Mouse (Mus musculus) kidney, adult 2 months (tissue): ENCODE results near the gene Rnf146. TPM values are rescaled to one million over a fixed set of nuclear protein-coding genes. Genes with fewer than 3 reads are reported as not detected.

Experiments
- DNase-seq: peaks from one replicate; pipeline ENCODE4 v3.0.0; 2021
- H3K27ac ChIP-seq: fragments of 200-500 bp; 2 replicates; pipeline ENCODE4 v1.5.1; 2012; ENCODE audit warnings: low read depth, low read length, control low read depth, inconsistent platforms; ENCODE audit not compliant: insufficient read depth
- H3K27me3 ChIP-seq: fragments of 200-500 bp; replicated peaks from 2 replicates; pipeline ENCODE4 v1.6.1; 2012; ENCODE audit warnings: mild to moderate bottlenecking, moderate library complexity, low read length, inconsistent platforms; ENCODE audit not compliant: control insufficient read depth, insufficient read depth
- H3K36me3 ChIP-seq: fragments of 200-500 bp; 2 replicates; pipeline ENCODE4 v1.6.1; 2012; ENCODE audit warnings: mild to moderate bottlenecking, moderate library complexity, low read length, inconsistent platforms; ENCODE audit not compliant: control insufficient read depth, insufficient read depth
- H3K4me1 ChIP-seq: fragments of 200-500 bp; 2 replicates; pipeline ENCODE4 v1.6.1; 2011; ENCODE audit warnings: low read length; ENCODE audit not compliant: control insufficient read depth, insufficient read depth
- H3K4me3 ChIP-seq: fragments of 200-500 bp; 2 replicates; pipeline ENCODE4 v1.5.1; 2011; ENCODE audit warnings: mild to moderate bottlenecking, low read depth, low read length, control low read depth; ENCODE audit not compliant: insufficient read depth
- CTCF ChIP-seq: fragments of 200-500 bp; conservative IDR thresholded peaks from 2 replicates; pipeline ENCODE4 v1.5.1; 2011; ENCODE audit warnings: low read depth, mild to moderate bottlenecking, control low read depth, low read length, moderate library complexity, mixed read lengths; ENCODE audit not compliant: insufficient read depth, insufficient read length
- POLR2A ChIP-seq: fragments of 200-500 bp; IDR thresholded peaks from one replicate; pipeline ENCODE4 v1.6.1; 2011; ENCODE audit warnings: low read depth, low read length, control low read depth
- WGBS: fragments of 180-500 bp; shearing (Covaris S2); methylation state at CpG from one replicate; pipeline ENCODE4 v1.1.7; 2018; 5-methylcytosine and 5-hydroxymethylcytosine counted together
- polyA plus RNA-seq: library from polyadenylated mRNA; depleted of rRNA; stranded (reverse); fragments of >200 nt; gene quantifications from 2 replicates; pipeline ENCODE4 v1.2.3, GENCODE M21; 2012

Rnf146 gene
- polyA plus RNA-seq, 1 experiment: 23.6 TPM

DNA sequence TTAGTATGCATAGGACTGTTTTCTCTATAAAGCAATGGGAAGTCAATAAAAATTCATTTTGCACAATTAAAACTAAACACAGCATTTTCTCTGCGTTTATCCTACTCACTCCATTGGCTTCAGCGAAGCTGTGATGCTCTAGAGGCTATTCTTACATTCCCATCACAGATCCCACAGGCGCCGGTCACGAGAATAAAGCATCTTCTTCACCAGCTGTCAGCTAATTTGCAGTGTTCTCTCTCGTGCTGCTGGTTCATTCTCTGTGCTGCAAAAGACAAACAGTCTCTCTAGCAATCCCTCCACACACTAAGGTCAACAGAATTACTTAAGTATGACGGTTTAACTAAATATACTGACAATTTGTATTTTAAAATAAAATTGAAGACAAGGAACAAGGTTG, 8.1 kb downstream of the Rnf146 start:
- H3K4me3 ChIP-seq: no peak overlapping the region
- WGBS: 68% methylated on average over 7 of the region's 7 CpGs
- no peaks in the 10 kb centered on the region for H3K27me3 ChIP-seq
- TF ChIP-seq POLR2A: no peak
- no peak for TF ChIP-seq CTCF
- peaks cover 10% of the 10 kb centered on the region for H3K4me1 ChIP-seq
- H3K36me3 ChIP-seq: peaks cover 4% of the 10 kb centered on the region
- no peak for DNase-seq
- H3K27ac ChIP-seq: no peak overlapping the region

DNA sequence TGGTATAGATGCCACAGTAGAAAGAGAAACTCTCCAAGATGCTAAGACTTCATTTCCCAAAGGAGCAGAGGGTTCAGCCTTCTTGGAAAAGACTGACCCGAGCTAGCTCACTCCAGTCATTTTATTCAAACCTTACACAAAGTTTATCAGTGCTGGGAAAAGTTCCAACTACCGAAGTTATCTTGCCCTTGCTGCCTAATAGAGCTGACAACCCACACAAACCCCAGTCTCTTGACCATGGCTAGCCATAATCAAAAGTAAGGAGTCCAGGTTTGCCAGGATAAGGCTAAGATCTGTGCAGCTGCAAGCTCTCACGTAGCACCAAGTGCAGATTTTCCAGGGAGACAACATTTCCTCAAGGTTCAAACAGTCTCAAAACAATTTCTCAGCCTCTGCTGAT, 9.7 kb downstream of the Rnf146 start:
- Histone ChIP-seq H3K27me3 (no peaks in the 10 kb centered on the region), H3K4me3 (no peak overlapping the region), H3K36me3 (peaks cover 5% of the 10 kb centered on the region), H3K27ac (no peak overlapping the region), H3K4me1 (peaks cover 10% of the 10 kb centered on the region)
- no peak for DNase-seq
- WGBS: 47% methylated on average over 3 of the region's 3 CpGs
- TF ChIP-seq POLR2A: no peak

DNA sequence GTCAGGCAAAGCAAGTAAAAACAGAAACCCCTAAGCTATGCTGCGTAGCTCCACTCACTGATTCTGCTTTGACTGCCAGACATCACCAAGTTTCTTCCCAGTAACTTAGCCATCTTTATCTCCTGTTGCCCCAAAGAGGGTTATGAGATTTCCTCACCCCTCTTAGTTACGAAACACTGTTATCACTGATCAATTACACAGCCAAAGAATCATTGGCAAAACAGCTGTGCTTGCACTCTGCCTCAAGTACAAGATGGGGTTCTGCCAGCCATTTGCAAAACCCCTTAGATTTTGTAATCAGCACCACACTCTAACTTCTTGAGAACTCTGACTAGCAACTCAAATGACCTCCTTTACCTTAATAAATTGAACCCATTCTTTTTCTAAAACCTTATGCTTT, 10.8 kb downstream of the Rnf146 start:
- H3K4me1 ChIP-seq: peaks cover 5% of the 10 kb centered on the region; the same call in 1 of the 2 replicates
- DNase-seq: no peak
- WGBS: 86% methylated on average over 2 of the region's 2 CpGs
- H3K4me3 ChIP-seq: no peak overlapping the region
- no peaks in the 10 kb centered on the region for H3K27me3 ChIP-seq
- H3K36me3 ChIP-seq: peaks cover 10% of the 10 kb centered on the region
- TF ChIP-seq CTCF: no peak
- TF ChIP-seq POLR2A: no peak
- no peak overlapping the region for H3K27ac ChIP-seq

DNA sequence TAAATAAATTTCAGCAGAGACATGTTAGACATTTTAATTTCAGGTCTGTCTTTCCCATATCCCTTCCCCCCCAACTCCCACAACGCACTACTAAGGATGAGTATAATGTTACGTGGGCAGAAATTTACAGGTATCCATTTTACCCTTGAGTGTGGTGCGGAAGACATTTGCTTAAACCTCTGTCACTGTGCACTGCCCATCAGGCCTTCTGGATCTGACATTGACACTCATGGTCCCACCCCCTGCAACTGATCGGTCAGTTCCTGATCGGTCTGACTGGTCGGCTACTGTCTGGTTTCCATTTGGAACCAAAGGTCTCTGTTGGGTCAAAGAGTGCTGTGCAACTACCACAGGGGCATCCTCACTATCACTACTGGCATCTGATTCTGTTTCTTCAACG, 15.6 kb downstream of the Rnf146 start:
- WGBS: 89% methylated on average over 7 of the region's 7 CpGs
- no peak overlapping the region for H3K27ac ChIP-seq
- H3K4me1 ChIP-seq: no peaks in the 10 kb centered on the region
- peaks cover 14% of the 10 kb centered on the region for H3K36me3 ChIP-seq
- H3K27me3 ChIP-seq: no peaks in the 10 kb centered on the region
- DNase-seq: no peak
- no peak overlapping the region for H3K4me3 ChIP-seq
- TF ChIP-seq POLR2A (no peak), CTCF (no peak)

DNA sequence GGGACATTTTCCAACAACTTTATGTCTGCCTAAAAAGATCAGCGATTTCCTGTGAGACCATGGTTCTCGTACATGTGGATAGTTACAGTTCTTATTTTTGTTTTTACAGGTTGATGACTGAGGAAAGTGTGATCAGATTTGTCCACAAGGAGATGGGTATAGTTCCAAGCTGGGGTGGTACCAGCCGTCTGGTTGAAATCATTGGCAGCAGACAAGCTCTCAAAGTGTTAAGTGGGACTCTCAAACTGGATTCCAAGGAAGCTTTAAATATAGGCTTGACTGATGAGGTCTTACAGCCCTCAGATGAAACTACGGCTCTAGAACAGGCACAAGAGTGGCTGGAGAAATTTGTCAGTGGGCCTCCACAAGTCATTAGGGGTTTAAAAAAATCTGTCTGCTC, 18.0 kb downstream of the Rnf146 start:
- Histone ChIP-seq H3K4me1 (no peaks in the 10 kb centered on the region), H3K27ac (no peak overlapping the region), H3K36me3 (peaks cover 12% of the 10 kb centered on the region), H3K27me3 (no peaks in the 10 kb centered on the region), H3K4me3 (no peak overlapping the region)
- WGBS: 89% methylated on average over 4 of the region's 4 CpGs
- no peak for DNase-seq
- TF ChIP-seq POLR2A: no peak
- TF ChIP-seq CTCF: no peak

DNA sequence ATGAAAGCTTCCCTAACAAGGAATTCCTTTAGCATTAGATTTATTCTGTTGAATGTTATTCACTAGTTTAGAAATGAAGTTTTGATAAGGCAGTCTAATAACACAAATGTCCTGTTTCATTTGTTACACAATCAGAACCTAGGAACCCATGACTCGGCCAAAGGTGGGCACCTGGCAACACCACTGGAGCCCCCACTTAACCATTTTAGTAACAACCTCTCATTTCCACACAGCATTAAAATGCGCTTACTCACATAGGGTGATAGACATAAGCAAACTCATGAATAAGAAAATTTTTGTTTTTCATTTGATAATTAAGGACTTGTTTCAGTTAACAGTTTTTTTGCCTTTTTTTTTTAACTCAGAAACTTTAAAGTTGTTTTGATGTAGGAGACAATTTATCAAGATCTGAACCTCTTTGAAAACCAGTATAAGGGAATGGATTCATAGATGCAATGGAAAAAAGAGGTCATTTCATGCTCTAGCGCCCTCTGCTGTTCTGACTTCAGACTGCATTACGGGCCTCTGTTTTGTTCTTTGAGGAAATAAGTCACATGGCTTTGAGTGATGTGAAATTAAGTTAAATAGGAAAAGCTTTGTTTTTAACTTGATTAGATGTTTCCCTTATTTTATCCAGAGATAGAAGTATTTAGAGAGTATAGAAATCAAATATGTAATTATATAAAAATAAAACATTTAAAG, 23.7 kb downstream of the Rnf146 start:
- Histone ChIP-seq H3K4me1 (no peaks in the 10 kb centered on the region), H3K4me3 (no peak overlapping the region), H3K27me3 (no peaks in the 10 kb centered on the region), H3K36me3 (no peaks in the 10 kb centered on the region), H3K27ac (no peak overlapping the region)
- peak; percentile 69 for DNase-seq
- 52% methylated on average over 4 of the region's 4 CpGs for WGBS
- TF ChIP-seq CTCF (peak; percentile 26; the same call in 1 of the 2 replicates), POLR2A (no peak)

DNA sequence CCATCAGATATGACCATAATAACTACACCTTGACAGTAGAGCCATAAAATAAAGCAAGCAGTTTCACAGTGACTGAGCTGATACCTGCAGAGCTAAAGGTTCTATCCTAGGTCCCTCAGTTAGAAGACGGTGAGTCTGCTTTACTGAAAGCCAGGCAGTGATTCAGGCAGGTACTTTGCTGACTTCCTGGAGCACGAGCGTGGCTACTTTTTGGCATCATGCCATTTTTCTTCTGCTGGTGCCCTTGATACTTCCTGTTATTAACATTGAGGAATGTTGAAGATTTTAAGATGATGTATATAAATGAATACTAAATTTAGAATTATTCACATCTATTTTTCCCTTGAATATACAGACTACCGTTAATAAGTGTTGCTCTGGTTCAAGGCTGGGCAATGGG, 28.4 kb downstream of the Rnf146 start:
- 30% methylated on average over 4 of the region's 4 CpGs for WGBS
- DNase-seq: peak; percentile 27
- H3K27me3 ChIP-seq: no peaks in the 10 kb centered on the region
- no peak overlapping the region for H3K27ac ChIP-seq
- no peaks in the 10 kb centered on the region for H3K4me1 ChIP-seq
- H3K36me3 ChIP-seq: no peaks in the 10 kb centered on the region
- TF ChIP-seq POLR2A: no peak
- TF ChIP-seq CTCF: no peak
- H3K4me3 ChIP-seq: no peak overlapping the region
